Mouse (Mus musculus) liver, embryonic 12.5 days (tissue): ENCODE measurements around the gene Itga4. TPM values are rescaled to one million over a fixed set of nuclear protein-coding genes. Genes with fewer than 3 reads are reported as not detected.

Experiments used
- ATAC-seq: fragments of 200-750 bp; cut with Nextera tagmentation; 2 replicates; pipeline ENCODE4 v1.8.0; 2017; ENCODE audit warnings: moderate number of reproducible peaks, mild to moderate bottlenecking, moderate library complexity
- H3K27ac ChIP-seq: fragments of 300-500 bp; sonication (generic); 2 replicates; pipeline ENCODE4 v1.5.1; 2016; ENCODE audit warnings: mild to moderate bottlenecking
- H3K27me3 ChIP-seq: fragments of 300-500 bp; sonication (generic); replicated peaks from 2 replicates; pipeline ENCODE4 v1.6.1; 2016; ENCODE audit warnings: mild to moderate bottlenecking, moderate library complexity
- H3K36me3 ChIP-seq: fragments of 300-500 bp; sonication (generic); 2 replicates; pipeline ENCODE4 v1.6.1; 2016; ENCODE audit warnings: mild to moderate bottlenecking, moderate library complexity
- H3K4me1 ChIP-seq: fragments of 300-500 bp; sonication (generic); 2 replicates; pipeline ENCODE4 v1.6.1; 2016
- H3K4me2 ChIP-seq: fragments of 300-500 bp; sonication (generic); 2 replicates; pipeline ENCODE4 v1.6.1; 2016; ENCODE audit warnings: mild to moderate bottlenecking, moderate library complexity
- H3K4me3 ChIP-seq: fragments of 300-500 bp; sonication (generic); 2 replicates; pipeline ENCODE4 v1.5.1; 2016; ENCODE audit warnings: mild to moderate bottlenecking, moderate library complexity
- H3K9ac ChIP-seq: fragments of 300-500 bp; sonication (generic); 2 replicates; pipeline ENCODE4 v1.6.1; 2016; ENCODE audit warnings: mild to moderate bottlenecking, moderate library complexity
- H3K9me3 ChIP-seq: fragments of 300-500 bp; sonication (generic); replicated peaks from 2 replicates; pipeline ENCODE4 v1.6.1; 2016; ENCODE audit warnings: mild to moderate bottlenecking, moderate library complexity
- whole genome bisulfite sequencing: fragments of 180-500 bp; shearing (Covaris S2); methylation state at CpG from one replicate; pipeline ENCODE4 v1.1.7; 2016; ENCODE audit not compliant: insufficient replicate concordance; 5-methylcytosine and 5-hydroxymethylcytosine counted together
- polyA plus RNA-seq: library from polyadenylated mRNA; unstranded; fragments of >200 nt; fragmentation: Nextera tagmentation; extraction: Ambion mirVana; gene quantifications from 2 replicates; pipeline ENCODE4 v1.2.1, GENCODE M21; 2016

The Itga4 gene
- polyA plus RNA-seq, 1 experiment from 2014 or later = 36.9 TPM

GRCm38 (mm10) chr2:79367451-79368450, 112.5 kb downstream of the Itga4 start:
- no peak overlapping the region for H3K4me2 ChIP-seq
- no peaks in the 10 kb centered on the region for H3K27me3 ChIP-seq
- no peak overlapping the region for H3K4me3 ChIP-seq
- H3K9ac ChIP-seq = no peak overlapping the region
- no peaks in the 10 kb centered on the region for H3K36me3 ChIP-seq
- no peak overlapping the region for H3K27ac ChIP-seq
- no peak for ATAC-seq
- H3K4me1 ChIP-seq = no peaks in the 10 kb centered on the region
- WGBS = 57% methylated on average over 18 of the region's 18 CpGs
- no peaks in the 10 kb centered on the region for H3K9me3 ChIP-seq

- no peak overlapping the region for H3K27ac ChIP-seq
- WGBS = 77% methylated on average over 12 of the region's 12 CpGs
- H3K9ac ChIP-seq = no peak overlapping the region
- H3K9me3 ChIP-seq = no peaks in the 10 kb centered on the region
- ATAC-seq = no peak
- H3K36me3 ChIP-seq = no peaks in the 10 kb centered on the region
- H3K27me3 ChIP-seq = no peaks in the 10 kb centered on the region
- H3K4me3 ChIP-seq = no peak overlapping the region
- no peak overlapping the region for H3K4me2 ChIP-seq
- H3K4me1 ChIP-seq = no peaks in the 10 kb centered on the region
Observed at GRCm38 (mm10) chr2:79368661-79369060, 113.4 kb downstream of the Itga4 start.

GRCm38 (mm10) chr2:79369061-79369524, 113.9 kb downstream of the Itga4 start:
- no peaks in the 10 kb centered on the region for H3K36me3 ChIP-seq
- H3K27ac ChIP-seq = no peak overlapping the region
- no peak overlapping the region for H3K4me2 ChIP-seq
- no peaks in the 10 kb centered on the region for H3K27me3 ChIP-seq
- ATAC-seq = peak; percentile 82
- H3K4me1 ChIP-seq = no peaks in the 10 kb centered on the region
- 68% methylated on average over 7 of the region's 7 CpGs for WGBS
- no peak overlapping the region for H3K4me3 ChIP-seq
- H3K9ac ChIP-seq = no peak overlapping the region
- H3K9me3 ChIP-seq = no peaks in the 10 kb centered on the region

- Histone ChIP-seq H3K9ac (no peak overlapping the region), H3K9me3 (no peaks in the 10 kb centered on the region), H3K27ac (no peak overlapping the region), H3K4me2 (no peak overlapping the region), H3K4me3 (no peak overlapping the region), H3K4me1 (no peaks in the 10 kb centered on the region), H3K27me3 (no peaks in the 10 kb centered on the region), H3K36me3 (no peaks in the 10 kb centered on the region)
- whole genome bisulfite sequencing = 72% methylated on average over 4 of the region's 4 CpGs
- ATAC-seq = no peak
Observed at GRCm38 (mm10) chr2:79369905-79370304, 114.7 kb downstream of the Itga4 start.

GRCm38 (mm10) chr2:79370711-79371312, 115.6 kb downstream of the Itga4 start:
- no peak for ATAC-seq
- Histone ChIP-seq H3K9ac (no peak overlapping the region), H3K9me3 (no peaks in the 10 kb centered on the region), H3K4me1 (no peaks in the 10 kb centered on the region), H3K27ac (no peak overlapping the region), H3K4me2 (no peak overlapping the region), H3K4me3 (no peak overlapping the region), H3K27me3 (no peaks in the 10 kb centered on the region), H3K36me3 (no peaks in the 10 kb centered on the region)
- WGBS = 69% methylated on average over 9 of the region's 9 CpGs

- H3K4me1 ChIP-seq = no peaks in the 10 kb centered on the region
- H3K4me2 ChIP-seq = no peak overlapping the region
- ATAC-seq = no peak
- H3K27ac ChIP-seq = no peak overlapping the region
- H3K4me3 ChIP-seq = no peak overlapping the region
- no peaks in the 10 kb centered on the region for H3K9me3 ChIP-seq
- no peak overlapping the region for H3K9ac ChIP-seq
- no peaks in the 10 kb centered on the region for H3K36me3 ChIP-seq
- no peaks in the 10 kb centered on the region for H3K27me3 ChIP-seq
- WGBS = 75% methylated on average over 7 of the region's 7 CpGs
Observed at GRCm38 (mm10) chr2:79371326-79372153, 116.3 kb downstream of the Itga4 start.

- no peak overlapping the region for H3K4me2 ChIP-seq
- H3K4me3 ChIP-seq = no peak overlapping the region
- 62% methylated on average over 2 of the region's 2 CpGs for WGBS
- no peaks in the 10 kb centered on the region for H3K9me3 ChIP-seq
- H3K36me3 ChIP-seq = no peaks in the 10 kb centered on the region
- H3K27ac ChIP-seq = no peak overlapping the region
- no peaks in the 10 kb centered on the region for H3K4me1 ChIP-seq
- no peak overlapping the region for H3K9ac ChIP-seq
- no peaks in the 10 kb centered on the region for H3K27me3 ChIP-seq
- no peak for ATAC-seq
Observed at GRCm38 (mm10) chr2:79372154-79372467, 116.9 kb downstream of the Itga4 start.

GRCm38 (mm10) chr2:79372486-79373200, 117.4 kb downstream of the Itga4 start:
- 47% methylated on average over 5 of the region's 6 CpGs for WGBS
- H3K4me3 ChIP-seq = no peak overlapping the region
- H3K27ac ChIP-seq = no peak overlapping the region
- no peak overlapping the region for H3K4me2 ChIP-seq
- peak; percentile 52; the same call in 1 of the 2 replicates for ATAC-seq
- H3K9me3 ChIP-seq = no peaks in the 10 kb centered on the region
- H3K9ac ChIP-seq = no peak overlapping the region
- no peaks in the 10 kb centered on the region for H3K4me1 ChIP-seq
- no peaks in the 10 kb centered on the region for H3K36me3 ChIP-seq
- H3K27me3 ChIP-seq = no peaks in the 10 kb centered on the region

GRCm38 (mm10) chr2:79378346-79379086, 123.3 kb downstream of the Itga4 start:
- no peak for ATAC-seq
- Histone ChIP-seq H3K4me2 (no peak overlapping the region), H3K27ac (no peak overlapping the region), H3K9ac (no peak overlapping the region), H3K36me3 (no peaks in the 10 kb centered on the region), H3K9me3 (no peaks in the 10 kb centered on the region), H3K4me3 (no peak overlapping the region), H3K4me1 (no peaks in the 10 kb centered on the region), H3K27me3 (no peaks in the 10 kb centered on the region)
- 58% methylated on average over 8 of the region's 8 CpGs for WGBS

- peak; percentile 51; the same call in 1 of the 2 replicates for ATAC-seq
- H3K9ac ChIP-seq = no peak overlapping the region
- no peak overlapping the region for H3K4me2 ChIP-seq
- no peaks in the 10 kb centered on the region for H3K9me3 ChIP-seq
- H3K27me3 ChIP-seq = no peaks in the 10 kb centered on the region
- no peak overlapping the region for H3K4me3 ChIP-seq
- 46% methylated on average over 12 of the region's 12 CpGs for WGBS
- H3K36me3 ChIP-seq = no peaks in the 10 kb centered on the region
- no peak overlapping the region for H3K27ac ChIP-seq
- no peaks in the 10 kb centered on the region for H3K4me1 ChIP-seq
Observed at GRCm38 (mm10) chr2:79379087-79380041, 124.1 kb downstream of the Itga4 start.
